Mouse (Mus musculus): ENCODE data around the gene Ulk4.

DNA sequence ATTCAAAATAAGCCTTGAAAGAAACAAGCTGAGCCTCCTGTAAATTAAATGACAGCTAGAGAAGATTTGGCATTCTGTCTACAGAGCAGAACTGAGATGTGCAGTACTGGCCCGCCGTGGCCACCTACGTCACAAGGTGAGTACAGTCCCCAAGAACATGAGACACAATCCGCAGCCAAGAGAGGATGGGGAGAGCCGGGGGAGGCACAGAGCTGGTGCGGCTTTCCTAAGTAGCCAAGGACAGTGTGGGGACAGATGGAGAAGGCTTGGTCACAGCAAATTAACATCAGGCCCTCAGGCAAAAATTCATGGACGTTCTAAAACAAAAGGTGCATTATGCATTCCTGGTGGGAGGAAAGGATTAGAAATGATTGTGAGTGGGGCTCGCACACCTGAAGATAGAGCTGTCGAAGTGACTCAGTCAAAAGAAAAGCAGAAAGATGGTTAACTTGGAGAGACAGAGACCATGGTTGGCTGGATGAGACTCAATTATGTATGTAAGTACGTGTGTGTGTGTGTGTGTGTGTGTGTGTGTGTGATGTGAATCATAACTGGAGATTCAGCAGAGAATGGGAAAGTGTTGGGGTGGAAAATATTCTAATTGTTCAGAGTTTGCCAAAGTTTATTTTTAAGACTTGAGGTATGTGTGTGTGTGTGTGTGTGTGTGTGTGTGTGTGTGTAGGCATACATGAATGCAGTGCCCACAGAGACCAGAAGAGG, 185.8 kb downstream of the Ulk4 start:
- TF ChIP-seq CTCF (IDR thresholded peaks at IDR 0.05) (no peak), EP300 (IDR thresholded peaks at IDR 0.05) (no peak)

All from lung, postnatal 0 days (tissue).